ENCODE assay signal across 9 mouse cellular contexts in the genomic region with DNA sequence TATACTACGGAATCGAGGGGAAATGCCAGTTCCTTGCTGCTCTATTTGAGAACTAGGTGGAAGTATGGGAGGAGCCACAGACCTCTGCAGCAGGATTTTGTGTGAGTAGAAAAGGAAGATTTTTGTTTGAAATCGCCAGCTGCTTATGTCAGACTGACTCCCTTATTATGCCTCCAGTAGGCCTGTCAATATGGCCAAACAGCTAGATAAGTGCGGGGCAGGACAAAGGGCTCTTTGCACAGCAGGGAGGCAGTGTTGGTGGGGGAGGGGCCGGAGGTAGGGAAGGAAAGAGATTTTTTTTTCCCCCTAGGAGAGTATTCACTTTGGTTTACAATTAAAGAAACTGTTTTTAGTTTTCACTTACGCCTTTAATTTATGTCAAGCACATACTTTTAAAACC. TPM values are rescaled to one million over a fixed set of nuclear protein-coding genes. Genes with fewer than 3 reads are reported as not detected.
DNase-seq lines count a peak whose midpoint lies in the region; ATAC-seq and TF ChIP-seq lines count a peak whose summit lies in the region.
"Had no signal": no experiment of that assay in that cellular context is flagged by ENCODE, and none has a peak within 500 bp of the region (broad histone marks: within the 10 kb centered on the region; RNA-seq: fewer than 3 reads in every experiment).

No protein-coding gene starts in this region.

- peak overlapping the region; percentile 46 for H3K4me2 ChIP-seq in forebrain, embryonic 12.5 days
- peak overlapping the region; percentile 27 for H3K4me2 ChIP-seq in kidney, postnatal 0 days (ENCODE audit: low read length)
- peak overlapping the region; percentile 38 for H3K4me2 ChIP-seq in midbrain, embryonic 16.5 days (ENCODE audit: low read length)

- H3K27me3 ChIP-seq in E14TG2a.4 (ENCODE audit: insufficient read depth, low read length), result no peaks in the 10 kb centered on the region
- H3K27me3 ChIP-seq in forebrain, embryonic 12.5 days, result no peaks in the 10 kb centered on the region
- no peaks in the 10 kb centered on the region for H3K27me3 ChIP-seq in kidney, postnatal 0 days (ENCODE audit: insufficient read depth, low read length)
- no peaks in the 10 kb centered on the region for H3K27me3 ChIP-seq in midbrain, embryonic 16.5 days (ENCODE audit: control insufficient read depth, insufficient read depth, low read depth, low read length)

- WGBS in forebrain, embryonic 12.5 days, result 9% methylated on average over 6 of the region's 6 CpGs
- WGBS in kidney, postnatal 0 days, result 23% methylated on average over 6 of the region's 6 CpGs
- 6% methylated on average over 6 of the region's 6 CpGs for WGBS in midbrain, embryonic 16.5 days

- H3K36me3 ChIP-seq in E14TG2a.4 (ENCODE audit: insufficient read depth, low read length), result peaks cover 30% of the 10 kb centered on the region
- no peaks in the 10 kb centered on the region for H3K36me3 ChIP-seq in forebrain, embryonic 12.5 days (replicated peaks)
- no peaks in the 10 kb centered on the region for H3K36me3 ChIP-seq in kidney, postnatal 0 days (ENCODE audit: insufficient read depth, low read length)
- H3K36me3 ChIP-seq in midbrain, embryonic 16.5 days (ENCODE audit: control insufficient read depth, insufficient read depth, low read length), result no peaks in the 10 kb centered on the region

- peak; percentile 57 to 65 for DNase-seq in cerebellum, postnatal 10 days
- DNase-seq in cerebellum, adult 8-10 months, result no peak
- peak; percentile 31 for DNase-seq in kidney, postnatal 0 days (ENCODE audit: low spot score)
- DNase-seq in B cell, adult 2 months, result no peak
- DNase-seq in thymus, adult 18-20 months, result no peak

- TF ChIP-seq CTCF in E14TG2a.4 (conservative IDR thresholded peaks at IDR 0.05; ENCODE audit: low read length), result no peak
- TF ChIP-seq CTCF in kidney, postnatal 0 days (IDR thresholded peaks at IDR 0.05; ENCODE audit: low read depth), result no peak

- ATAC-seq in forebrain, embryonic 12.5 days (ENCODE audit: low FRiP score), result peak; percentile 27; the same call in 1 of the 2 replicates
- ATAC-seq in kidney, postnatal 0 days (replicated peaks; ENCODE audit: low FRiP score, low read depth), result no peak
- no peak for ATAC-seq in midbrain, embryonic 16.5 days

- H3K27ac ChIP-seq in forebrain, embryonic 12.5 days, result peak overlapping the region; percentile 83
- peak overlapping the region; percentile 31; the same call in 1 of the 2 replicates for H3K27ac ChIP-seq in kidney, postnatal 0 days
- peak overlapping the region; percentile 38; the same call in 1 of the 2 replicates for H3K27ac ChIP-seq in midbrain, embryonic 16.5 days (ENCODE audit: low read length)

- H3K9me3 ChIP-seq in E14TG2a.4 (ENCODE audit: low read length), result no peaks in the 10 kb centered on the region
- no peaks in the 10 kb centered on the region for H3K9me3 ChIP-seq in forebrain, embryonic 12.5 days
- H3K9me3 ChIP-seq in kidney, postnatal 0 days (replicated peaks; ENCODE audit: low read length), result no peaks in the 10 kb centered on the region
- no peaks in the 10 kb centered on the region for H3K9me3 ChIP-seq in midbrain, embryonic 16.5 days (replicated peaks; ENCODE audit: control insufficient read depth, low read length, poor library complexity, severe bottlenecking)

- H3K4me3 ChIP-seq in E14TG2a.4 (replicated peaks; ENCODE audit: low read length), result peak overlapping the region; percentile 30
- H3K4me3 ChIP-seq in forebrain, embryonic 12.5 days (replicated peaks), result peak overlapping the region; percentile 19; the same call in 1 of the 2 replicates
- H3K4me3 ChIP-seq in kidney, postnatal 0 days (replicated peaks; ENCODE audit: low read depth, low read length), result no peak overlapping the region
- no peak overlapping the region for H3K4me3 ChIP-seq in midbrain, embryonic 16.5 days (ENCODE audit: low read depth, low read length)
- H3K4me3 ChIP-seq: erythroblast, embryonic 14.5 days had no signal

- H3K4me1 ChIP-seq in E14TG2a.4 (replicated peaks; ENCODE audit: low read depth, low read length), result peaks cover 82% of the 10 kb centered on the region
- H3K4me1 ChIP-seq in forebrain, embryonic 12.5 days, result peaks cover 44% of the 10 kb centered on the region
- H3K4me1 ChIP-seq in kidney, postnatal 0 days (replicated peaks; ENCODE audit: insufficient read depth, low read length), result peaks cover 11% of the 10 kb centered on the region
- H3K4me1 ChIP-seq in midbrain, embryonic 16.5 days (ENCODE audit: control insufficient read depth, insufficient read depth, low read length), result peaks cover 40% of the 10 kb centered on the region

- peak overlapping the region; percentile 25; the same call in 1 of the 2 replicates for H3K9ac ChIP-seq in forebrain, embryonic 12.5 days
- H3K9ac ChIP-seq in kidney, postnatal 0 days (ENCODE audit: low read depth, low read length), result no peak overlapping the region
- no peak overlapping the region for H3K9ac ChIP-seq in midbrain, embryonic 16.5 days (ENCODE audit: low read depth, low read length)

RNA-seq across cellular contexts. Expression of gene Setd5, which starts 5.1 kb away (rescaled TPM):
- polyA plus RNA-seq in forebrain, embryonic 12.5 days (2016; fragmentation: Nextera tagmentation; extraction: Ambion mirVana), result 63.9 and 64.1 TPM in 2 replicates
- 46.4 and 50.3 TPM in 2 replicates for polyA plus RNA-seq in kidney, postnatal 0 days (2015; fragmentation: Nextera tagmentation; extraction: Ambion mirVana)
- polyA plus RNA-seq in midbrain, embryonic 16.5 days (2015; fragmentation: Nextera tagmentation; extraction: Ambion mirVana), result 45.4 and 46.5 TPM in 2 replicates

RNA-seq across cellular contexts. Expression of gene Thumpd3, which starts 36.2 kb away (rescaled TPM):
- 66.5 and 68.4 TPM in 2 replicates for polyA plus RNA-seq in forebrain, embryonic 12.5 days (2016; fragmentation: Nextera tagmentation; extraction: Ambion mirVana)
- 41.5 and 42.1 TPM in 2 replicates for polyA plus RNA-seq in kidney, postnatal 0 days (2015; fragmentation: Nextera tagmentation; extraction: Ambion mirVana)
- polyA plus RNA-seq in midbrain, embryonic 16.5 days (2015; fragmentation: Nextera tagmentation; extraction: Ambion mirVana), result 51.4 and 55.6 TPM in 2 replicates

Comparison
In these comparisons a context has a peak if more than half of its experiments do, and no peak if none do; other contexts are left out.
1. DNase-seq: peak in cerebellum, postnatal 10 days (2 of 2) and kidney, postnatal 0 days (single experiment); none in cerebellum, adult 8-10 months (single experiment), B cell, adult 2 months (0 of 2) and thymus, adult 18-20 months (0 of 2).
2. H3K4me3 ChIP-seq: peak in E14TG2a.4 (single experiment) and forebrain, embryonic 12.5 days (single experiment); none in kidney, postnatal 0 days (single experiment) and midbrain, embryonic 16.5 days (single experiment).
3. H3K27ac ChIP-seq: peak in every context shown above with its lines; median percentile 83 in forebrain, embryonic 12.5 days; 38 in midbrain, embryonic 16.5 days; 31 in kidney, postnatal 0 days.
4. Peak in every context shown above with its lines, with median percentiles within 50 percentile points of each other: H3K4me2 ChIP-seq.